Mouse (Mus musculus) limb, embryonic 13.5 days (tissue): Measurements from ENCODE around the gene Obp2b. TPM values are rescaled to one million over a fixed set of nuclear protein-coding genes. Genes with fewer than 3 reads are reported as not detected.
A peak's percentile ranks its signal among the peaks of the same experiment; 100 is the strongest.
"Not testable (repeated sequence)": the region's sequence is repeated elsewhere in the genome, so short reads cannot be mapped to it uniquely, and the experiment has no call there.

Experiments
- ATAC-seq: fragments of 200-750 bp; cut with Nextera tagmentation; 2 replicates; pipeline ENCODE4 v1.8.0; 2017; ENCODE audit warnings: low read depth, moderate number of reproducible peaks, moderate TSS enrichment; ENCODE audit not compliant: low FRiP score
- H3K27ac ChIP-seq: fragments of 300-500 bp; sonication (generic); 2 replicates; pipeline ENCODE4 v1.5.1; 2015; ENCODE audit warnings: inconsistent platforms, mild to moderate bottlenecking, moderate library complexity
- H3K27me3 ChIP-seq: fragments of 300-500 bp; sonication (generic); 2 replicates; pipeline ENCODE4 v1.6.1; 2015; ENCODE audit warnings: mild to moderate bottlenecking, inconsistent platforms
- H3K36me3 ChIP-seq: fragments of 300-500 bp; sonication (generic); 2 replicates; pipeline ENCODE4 v1.6.1; 2015; ENCODE audit warnings: inconsistent platforms, mild to moderate bottlenecking, moderate library complexity
- H3K4me1 ChIP-seq: fragments of 300-500 bp; sonication (generic); 2 replicates; pipeline ENCODE4 v1.6.1; 2015; ENCODE audit warnings: inconsistent platforms
- H3K4me2 ChIP-seq: fragments of 300-500 bp; sonication (generic); replicated peaks from 2 replicates; pipeline ENCODE4 v1.6.1; 2015; ENCODE audit warnings: inconsistent platforms, mild to moderate bottlenecking, moderate library complexity
- H3K4me3 ChIP-seq: fragments of 300-500 bp; sonication (generic); 2 replicates; pipeline ENCODE4 v1.5.1; 2015; ENCODE audit warnings: moderate library complexity, mild to moderate bottlenecking, inconsistent platforms
- H3K9ac ChIP-seq: fragments of 300-500 bp; sonication (generic); 2 replicates; pipeline ENCODE4 v1.6.1; 2015; ENCODE audit warnings: mild to moderate bottlenecking, inconsistent platforms
- H3K9me3 ChIP-seq: fragments of 300-500 bp; sonication (generic); 2 replicates; pipeline ENCODE4 v1.6.1; 2016; ENCODE audit warnings: inconsistent platforms
- WGBS: fragments of 180-500 bp; shearing (Covaris S2); methylation state at CpG from one replicate; pipeline ENCODE4 v1.1.7; 2015; 5-methylcytosine and 5-hydroxymethylcytosine counted together
- polyA plus RNA-seq: library from polyadenylated mRNA; unstranded; fragments of >200 nt; fragmentation: Nextera tagmentation; extraction: Ambion mirVana; gene quantifications from 2 replicates; pipeline ENCODE4 v1.2.1, GENCODE M21; 2015

Gene Obp2b
- polyA plus RNA-seq = not detected in 2 replicates

DNA sequence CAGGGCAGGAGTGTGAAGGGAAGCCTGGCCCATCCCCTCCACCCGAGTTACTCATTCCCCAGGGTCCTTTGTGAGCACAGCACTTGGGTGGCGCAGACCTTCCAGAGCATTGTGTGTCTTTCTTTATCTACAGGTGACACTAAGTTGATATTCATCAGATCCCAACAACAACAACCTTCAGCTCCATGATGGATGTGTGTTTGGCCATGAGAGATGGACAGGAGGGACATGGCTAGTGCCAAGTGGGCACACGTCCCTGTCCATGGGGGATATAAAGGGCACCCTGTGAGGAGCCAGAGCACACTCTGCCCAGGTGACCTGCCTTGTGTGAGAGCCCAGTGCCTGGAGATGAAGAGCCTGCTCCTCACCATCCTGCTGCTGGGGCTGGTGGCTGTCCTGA is at the start of gene Obp2b:
Gene Obp2b, plus strand, starts transcription at position 301 of the 400 bp plus-strand sequence.
- not testable (repeated sequence) for H3K4me1 ChIP-seq

DNA sequence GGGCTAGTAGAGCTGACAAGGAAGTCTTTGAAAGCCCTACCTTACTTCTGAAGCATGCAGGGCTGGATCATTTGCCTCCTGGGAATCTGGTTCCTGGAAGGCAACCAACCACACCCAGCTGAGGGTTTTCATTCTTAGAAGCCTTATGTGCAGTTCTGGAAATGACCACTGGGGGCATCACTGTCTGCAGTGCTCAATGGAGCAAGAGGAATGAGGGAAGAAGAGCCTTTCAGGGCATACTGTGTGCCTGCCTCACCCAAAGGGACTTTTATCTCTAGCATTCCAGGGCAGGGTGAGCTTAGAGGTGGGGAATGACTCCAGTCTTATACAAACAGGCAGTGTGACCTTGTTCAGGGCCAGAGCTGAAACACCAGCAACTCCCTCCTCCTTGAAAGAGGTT is 42.2 kb upstream of the Obp2b start:
- Histone ChIP-seq H3K4me3 (no peak overlapping the region), H3K9me3 (no peaks in the 10 kb centered on the region), H3K4me2 (no peak overlapping the region), H3K27ac (no peak overlapping the region), H3K9ac (no peak overlapping the region), H3K27me3 (no peaks in the 10 kb centered on the region), H3K4me1 (no peaks in the 10 kb centered on the region), H3K36me3 (no peaks in the 10 kb centered on the region)
- no peak for ATAC-seq

More for the DNA sequence above, at the start of gene Obp2b:
- ATAC-seq, H3K27me3 ChIP-seq, H3K4me2 ChIP-seq, H3K36me3 ChIP-seq, H3K27ac ChIP-seq, H3K9ac ChIP-seq, H3K4me3 ChIP-seq, H3K9me3 ChIP-seq: not testable (repeated sequence)
- WGBS = 86% methylated on average over 3 of the region's 3 CpGs

DNA sequence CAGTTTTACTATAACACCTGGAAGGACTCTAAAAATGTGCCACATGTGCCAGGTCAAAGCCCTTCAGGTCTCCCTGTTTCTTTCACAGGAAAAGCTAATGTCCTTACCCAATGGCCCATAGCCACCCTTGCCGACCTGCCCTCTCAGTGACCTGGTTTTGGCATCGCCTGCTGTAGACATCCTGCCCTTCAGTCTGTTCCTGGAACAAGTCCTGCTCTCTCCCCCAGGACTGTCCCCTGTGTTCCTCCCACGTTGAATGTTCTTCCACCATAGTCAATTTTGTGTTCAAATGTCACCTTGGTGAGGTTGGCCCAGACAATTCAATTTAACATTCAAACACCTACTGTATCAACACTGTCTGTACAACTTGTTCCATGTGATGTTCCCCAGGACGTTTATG is 39.9 kb upstream of the Obp2b start:
- 59% methylated on average over 4 of the region's 4 CpGs for WGBS

DNA sequence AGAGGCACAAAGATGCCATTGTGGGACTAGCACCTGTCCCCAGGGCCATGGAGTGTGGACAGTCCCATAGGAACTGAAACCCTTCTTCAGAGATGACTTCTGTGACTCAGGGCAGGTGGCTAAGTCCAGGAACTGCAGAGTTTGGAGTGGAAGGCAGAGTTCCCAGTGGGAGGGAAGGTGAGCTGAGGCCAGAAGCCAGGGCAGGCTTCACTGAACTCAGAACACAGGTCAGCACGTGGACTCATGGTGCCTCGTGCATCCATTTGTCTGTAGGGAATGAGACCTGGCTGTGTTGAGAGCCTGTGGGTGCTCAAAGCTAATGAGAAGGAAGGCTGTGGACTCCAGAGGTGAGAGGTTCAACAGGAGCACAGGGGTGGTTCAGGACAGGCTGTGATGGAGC is 38.1 kb upstream of the Obp2b start:
- Histone ChIP-seq H3K4me3 (no peak overlapping the region), H3K27me3 (no peaks in the 10 kb centered on the region), H3K4me2 (no peak overlapping the region), H3K4me1 (no peaks in the 10 kb centered on the region), H3K27ac (no peak overlapping the region), H3K9me3 (no peaks in the 10 kb centered on the region), H3K9ac (no peak overlapping the region), H3K36me3 (no peaks in the 10 kb centered on the region)
- 93% methylated on average over 2 of the region's 2 CpGs for WGBS
- ATAC-seq = no peak

More for the DNA sequence above, 39.9 kb upstream of the Obp2b start:
- no peak for ATAC-seq
- Histone ChIP-seq H3K4me1 (no peaks in the 10 kb centered on the region), H3K4me2 (no peak overlapping the region), H3K9ac (no peak overlapping the region), H3K27ac (no peak overlapping the region), H3K9me3 (no peaks in the 10 kb centered on the region), H3K36me3 (no peaks in the 10 kb centered on the region), H3K27me3 (no peaks in the 10 kb centered on the region), H3K4me3 (no peak overlapping the region)

DNA sequence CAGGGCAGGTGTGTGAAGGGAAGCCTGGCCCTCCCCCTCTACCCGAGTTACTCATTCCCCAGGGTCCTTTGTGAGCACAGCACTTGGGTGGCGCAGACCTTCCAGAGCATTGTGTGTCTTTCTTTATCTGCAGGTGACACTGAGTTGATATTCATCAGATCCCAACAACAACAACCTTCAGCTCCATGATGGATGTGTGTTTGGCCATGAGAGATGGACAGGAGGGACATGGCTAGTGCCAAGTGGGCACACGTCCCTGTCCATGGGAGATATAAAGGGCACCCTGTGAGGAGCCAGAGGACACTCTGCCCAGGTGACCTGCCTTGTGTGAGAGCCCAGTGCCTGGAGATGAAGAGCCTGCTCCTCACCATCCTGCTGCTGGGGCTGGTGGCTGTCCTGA is 37.1 kb upstream of the Obp2b start, which contains the start of gene Obp2a:
Gene Obp2a, plus strand, starts transcription at position 301 of the 400 bp plus-strand sequence.
- not testable (repeated sequence) for H3K9ac ChIP-seq, H3K9me3 ChIP-seq, H3K27me3 ChIP-seq, H3K27ac ChIP-seq, ATAC-seq, H3K4me2 ChIP-seq, H3K36me3 ChIP-seq, H3K4me3 ChIP-seq, H3K4me1 ChIP-seq
- WGBS = 89% methylated on average over 3 of the region's 3 CpGs

DNA sequence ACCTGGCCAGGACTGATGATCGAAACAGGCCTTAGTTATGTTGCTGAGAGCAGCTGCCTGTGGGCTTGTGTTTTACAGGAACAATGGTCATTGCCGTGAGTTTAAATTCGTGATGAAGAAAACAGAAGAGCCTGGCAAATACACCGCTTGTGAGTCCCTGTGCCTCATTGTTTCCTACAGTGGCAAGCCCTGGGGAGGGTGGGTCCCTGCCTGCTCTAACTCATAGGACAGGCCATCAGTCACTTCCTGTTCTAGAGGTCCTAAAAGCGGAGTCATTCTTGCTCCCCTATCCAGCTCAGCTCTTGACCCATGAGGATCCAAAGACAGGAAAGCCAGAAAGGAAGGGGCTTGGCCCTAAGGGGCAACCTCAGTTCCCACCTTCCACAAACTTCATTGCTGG is 35.8 kb upstream of the Obp2b start:
- Histone ChIP-seq H3K4me2 (no peak overlapping the region), H3K27me3 (no peaks in the 10 kb centered on the region), H3K27ac (no peak overlapping the region), H3K36me3 (no peaks in the 10 kb centered on the region), H3K9ac (no peak overlapping the region), H3K4me3 (no peak overlapping the region), H3K9me3 (no peaks in the 10 kb centered on the region), H3K4me1 (no peaks in the 10 kb centered on the region)
- WGBS = 71% methylated on average over 5 of the region's 5 CpGs
- no peak for ATAC-seq

DNA sequence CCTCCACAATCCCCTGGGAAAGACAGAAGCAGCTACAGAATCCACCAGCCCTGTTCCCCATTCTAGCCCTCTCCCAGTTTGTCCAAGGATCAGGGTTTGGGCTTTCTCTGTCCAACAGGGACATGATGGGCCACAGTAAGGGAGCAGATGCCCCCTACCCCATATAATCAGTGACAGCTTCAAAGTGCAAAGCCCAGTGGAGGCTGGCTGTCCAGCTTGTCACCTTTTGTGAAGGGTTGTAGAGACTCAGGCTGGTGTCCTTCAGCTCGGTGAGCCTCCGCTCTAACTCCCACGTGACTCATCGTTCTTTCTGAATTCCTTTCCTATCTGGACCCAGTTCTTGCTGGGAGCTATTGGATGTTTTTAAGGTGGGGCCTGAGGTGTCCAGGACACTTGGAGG is 33.1 kb upstream of the Obp2b start:
- Histone ChIP-seq H3K36me3 (peaks cover under 1% of the 10 kb centered on the region; the same call in 1 of the 2 replicates), H3K4me2 (no peak overlapping the region), H3K4me1 (peaks cover 9% of the 10 kb centered on the region), H3K9me3 (no peaks in the 10 kb centered on the region), H3K9ac (no peak overlapping the region), H3K27ac (no peak overlapping the region), H3K27me3 (no peaks in the 10 kb centered on the region), H3K4me3 (no peak overlapping the region)
- 78% methylated on average over 4 of the region's 4 CpGs for WGBS
- ATAC-seq = no peak

DNA sequence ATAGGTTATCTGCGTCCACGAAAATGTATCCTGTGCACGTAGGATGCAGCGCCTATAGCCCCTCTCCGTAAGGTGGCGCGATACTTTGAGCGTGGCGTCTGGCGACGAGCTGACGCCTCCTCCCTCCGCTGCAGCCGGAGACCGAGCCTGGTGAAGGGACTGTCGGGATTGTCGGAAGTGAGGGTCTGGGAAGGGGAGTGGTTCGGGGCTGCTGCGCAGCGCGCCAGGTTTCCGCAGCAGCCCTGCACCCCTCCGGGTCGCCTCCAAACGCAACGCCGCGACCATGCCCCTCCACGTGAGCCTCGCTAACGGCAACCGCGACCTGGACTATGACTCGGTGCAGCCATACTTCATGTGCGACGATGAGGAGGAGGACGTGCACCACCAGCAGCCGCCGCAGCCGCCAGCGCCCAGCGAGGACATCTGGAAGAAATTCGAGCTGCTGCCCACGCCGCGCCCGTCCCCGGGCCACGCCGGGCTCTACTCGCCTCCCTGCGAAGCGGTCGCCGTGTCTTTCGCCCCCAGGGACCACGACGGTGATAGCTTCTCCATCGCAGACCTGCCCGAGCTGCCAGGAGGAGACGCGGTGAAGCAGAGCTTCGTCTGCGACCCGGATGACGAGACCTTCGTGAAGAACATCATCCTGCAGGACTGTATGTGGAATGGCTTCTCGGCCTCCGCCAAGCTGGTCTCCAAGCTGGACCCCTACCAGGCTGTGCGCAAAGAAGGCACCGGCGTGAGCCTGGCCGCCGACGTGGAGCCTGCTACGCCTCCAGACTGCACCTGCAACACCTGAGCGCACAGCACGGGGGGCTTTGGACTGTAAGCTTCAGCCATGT is 29.9 kb upstream of the Obp2b start, which contains the start of gene Bmyc:
Gene Bmyc, plus strand, starts transcription at position 97 of the 839 bp plus-strand sequence.
- under 1% methylated on average over 78 of the region's 78 CpGs for WGBS
- peak within 1 kb of the TSS; percentile 74 for H3K4me3 ChIP-seq
- peak within 1 kb of the TSS; percentile 88 for H3K4me2 ChIP-seq
- no peaks in the 10 kb centered on the region for H3K9me3 ChIP-seq
- H3K4me1 ChIP-seq = peaks cover 13% of the 10 kb centered on the region
- H3K36me3 ChIP-seq = peaks cover 4% of the 10 kb centered on the region; the same call in 1 of the 2 replicates
- H3K9ac ChIP-seq = peak within 1 kb of the TSS; percentile 82
- H3K27me3 ChIP-seq = no peaks in the 10 kb centered on the region
- peak; percentile 92 for ATAC-seq
- H3K27ac ChIP-seq = peak within 1 kb of the TSS; percentile 69

DNA sequence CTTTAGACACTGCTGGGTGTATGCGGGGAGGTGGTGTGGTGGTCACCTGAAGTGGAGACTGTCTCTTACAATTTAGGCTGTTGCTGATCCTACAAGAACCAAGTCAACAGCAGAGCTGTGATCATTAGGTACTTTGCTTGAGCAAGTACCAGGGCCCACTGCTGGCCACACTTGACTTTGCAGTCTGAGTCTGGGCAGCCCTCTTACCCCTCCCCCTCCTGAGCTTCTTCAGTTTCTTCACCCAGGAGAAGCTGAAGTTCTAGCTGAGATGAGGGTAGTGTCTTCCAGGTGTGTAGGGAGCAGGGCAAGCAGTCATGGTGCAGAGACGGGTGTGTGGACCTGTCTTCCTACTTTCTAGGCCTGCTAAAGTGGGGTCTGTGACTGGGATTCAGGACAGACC is 28.7 kb upstream of the Obp2b start:
- H3K4me1 ChIP-seq = peaks cover 13% of the 10 kb centered on the region
- peaks cover 4% of the 10 kb centered on the region; the same call in 1 of the 2 replicates for H3K36me3 ChIP-seq
- no peak for ATAC-seq
- H3K9me3 ChIP-seq = no peaks in the 10 kb centered on the region
- 90% methylated on average over 2 of the region's 2 CpGs for WGBS
- peak overlapping the region; percentile 48 for H3K4me2 ChIP-seq
- no peak overlapping the region for H3K27ac ChIP-seq
- H3K27me3 ChIP-seq = no peaks in the 10 kb centered on the region
- H3K4me3 ChIP-seq = no peak overlapping the region
- no peak overlapping the region for H3K9ac ChIP-seq

DNA sequence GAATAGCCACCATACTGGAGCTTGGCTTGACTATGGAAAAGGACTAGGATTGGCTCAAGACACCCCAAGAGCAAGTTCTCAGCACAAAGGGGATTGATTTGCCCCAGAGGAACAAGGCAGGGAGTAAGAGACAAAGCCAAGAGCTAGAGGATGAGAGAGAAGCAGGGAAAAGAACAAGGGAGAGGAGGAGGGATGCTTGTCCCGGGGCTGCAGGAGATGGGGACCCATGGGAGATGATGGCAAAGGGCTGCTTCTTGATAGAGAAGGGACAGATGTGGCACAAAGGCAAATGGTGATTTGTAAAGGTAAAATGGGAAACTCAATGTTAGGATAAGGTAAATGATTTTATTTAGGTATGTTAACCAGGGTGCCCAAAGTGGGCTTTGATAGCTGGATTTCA is 27.8 kb upstream of the Obp2b start:
- not testable (repeated sequence) for H3K27ac ChIP-seq, H3K4me3 ChIP-seq, ATAC-seq, H3K9ac ChIP-seq, H3K9me3 ChIP-seq, H3K36me3 ChIP-seq, H3K27me3 ChIP-seq
- 0 out of 2 replicates have a peak overlapping the region, but pooled peaks have one; percentile 48 for H3K4me2 ChIP-seq
- 88% methylated on average over 1 of the region's 1 CpGs for WGBS
- H3K4me1 ChIP-seq = peaks cover 13% of the 10 kb centered on the region

DNA sequence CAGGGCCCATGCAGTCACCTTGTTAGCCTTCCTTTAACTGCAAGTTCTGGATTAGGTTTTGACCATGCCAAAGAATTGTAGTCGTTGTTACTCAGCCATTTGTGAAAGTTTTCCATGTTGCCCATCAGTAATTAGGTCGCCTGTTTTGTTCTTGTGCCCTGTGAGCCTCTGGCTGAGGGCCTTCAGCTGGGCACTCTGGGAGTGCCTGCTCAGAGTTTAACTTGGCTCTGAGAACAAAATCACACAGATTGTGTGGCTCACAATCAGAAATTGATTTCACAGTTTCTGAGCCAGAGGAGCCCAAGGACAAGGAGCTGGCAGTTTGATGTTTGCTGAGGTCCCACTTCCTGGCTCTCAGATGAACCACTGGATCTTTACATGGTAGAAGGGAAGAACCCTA is 27.0 kb upstream of the Obp2b start:
- not testable (repeated sequence) for H3K9me3 ChIP-seq, H3K4me2 ChIP-seq, H3K36me3 ChIP-seq, H3K27ac ChIP-seq, H3K4me3 ChIP-seq, ATAC-seq, H3K27me3 ChIP-seq, H3K9ac ChIP-seq
- 73% methylated on average over 2 of the region's 2 CpGs for WGBS
- H3K4me1 ChIP-seq = peaks cover 13% of the 10 kb centered on the region

DNA sequence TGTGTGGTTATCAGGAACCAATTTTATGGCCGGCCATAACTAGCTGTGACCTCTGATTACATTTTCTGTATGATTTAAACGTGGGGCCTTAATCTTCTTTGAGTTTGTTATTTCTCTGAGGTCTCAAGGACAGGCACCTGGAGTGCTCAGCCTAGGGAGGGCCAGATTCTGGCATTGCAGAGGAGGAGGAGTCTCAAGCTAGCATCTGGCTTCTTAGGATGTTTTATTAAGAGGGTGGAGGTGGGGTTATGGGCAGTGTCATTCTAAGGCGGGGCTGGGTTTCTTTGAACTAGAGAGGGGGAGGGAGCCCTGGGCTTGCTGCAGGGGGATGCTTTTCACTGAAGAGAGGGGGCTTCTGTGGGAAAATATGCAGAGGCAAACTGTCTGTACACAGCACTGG is 25.2 kb upstream of the Obp2b start:
- not testable (repeated sequence) for H3K4me3 ChIP-seq, H3K27me3 ChIP-seq, H3K9me3 ChIP-seq, H3K27ac ChIP-seq, H3K9ac ChIP-seq, H3K4me2 ChIP-seq, ATAC-seq, H3K36me3 ChIP-seq
- WGBS = 11% methylated on average over 3 of the region's 3 CpGs
- peaks cover 13% of the 10 kb centered on the region for H3K4me1 ChIP-seq

DNA sequence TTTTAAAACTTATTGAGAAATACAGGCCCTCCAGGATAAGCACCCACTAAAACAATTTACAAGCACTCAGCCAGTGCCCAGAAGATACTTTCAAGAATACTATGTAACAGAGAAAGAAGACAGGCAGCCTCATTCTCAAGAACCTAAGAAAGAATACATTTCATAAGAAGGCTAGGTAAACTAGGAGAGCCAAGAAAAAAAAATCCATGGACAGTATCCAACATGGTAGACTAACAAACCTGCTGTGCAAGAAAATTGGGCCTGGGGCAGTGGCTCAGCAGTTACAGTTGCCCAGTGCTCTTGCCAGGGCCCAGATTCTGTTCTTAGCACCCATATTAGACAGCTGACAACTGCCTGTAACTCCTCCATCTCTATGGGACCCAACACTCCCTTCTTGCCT is 19.6 kb upstream of the Obp2b start:
- no peak overlapping the region for H3K4me3 ChIP-seq
- no peak for ATAC-seq
- H3K27me3 ChIP-seq = no peaks in the 10 kb centered on the region
- H3K27ac ChIP-seq = no peak overlapping the region
- no peak overlapping the region for H3K9ac ChIP-seq
- no peak overlapping the region for H3K4me2 ChIP-seq
- no peaks in the 10 kb centered on the region for H3K4me1 ChIP-seq
- 0 out of 2 replicates have a peak, but pooled peaks cover 3% of the 10 kb centered on the region for H3K9me3 ChIP-seq
- no peaks in the 10 kb centered on the region for H3K36me3 ChIP-seq
